Mouse (Mus musculus) neural tube, embryonic 15.5 days (tissue): Measurements from ENCODE around the gene Ambra1. TPM values are rescaled to one million over a fixed set of nuclear protein-coding genes. Genes with fewer than 3 reads are reported as not detected.

Experiments used
- ATAC-seq: fragments of 200-750 bp; cut with Nextera tagmentation; 2 replicates; pipeline ENCODE4 v1.8.0; 2017; ENCODE audit warnings: mild to moderate bottlenecking, moderate TSS enrichment, moderate library complexity; ENCODE audit not compliant: low FRiP score
- H3K27ac ChIP-seq: fragments of 300-500 bp; sonication (generic); replicated peaks from 2 replicates; pipeline ENCODE4 v1.5.1; 2015; ENCODE audit warnings: mild to moderate bottlenecking, inconsistent platforms
- H3K27me3 ChIP-seq: fragments of 300-500 bp; sonication (generic); replicated peaks from 2 replicates; pipeline ENCODE4 v1.6.1; 2015; ENCODE audit warnings: inconsistent platforms
- H3K36me3 ChIP-seq: fragments of 300-500 bp; sonication (generic); 2 replicates; pipeline ENCODE4 v1.6.1; 2015; ENCODE audit warnings: inconsistent platforms
- H3K4me1 ChIP-seq: fragments of 300-500 bp; sonication (generic); 2 replicates; pipeline ENCODE4 v1.6.1; 2015; ENCODE audit warnings: inconsistent platforms
- H3K4me2 ChIP-seq: fragments of 300-500 bp; sonication (generic); 2 replicates; pipeline ENCODE4 v1.6.1; 2015; ENCODE audit warnings: inconsistent platforms, mild to moderate bottlenecking, moderate library complexity
- H3K4me3 ChIP-seq: fragments of 300-500 bp; sonication (generic); replicated peaks from 2 replicates; pipeline ENCODE4 v1.5.1; 2015; ENCODE audit warnings: mild to moderate bottlenecking, inconsistent platforms
- H3K9ac ChIP-seq: fragments of 300-500 bp; sonication (generic); replicated peaks from 2 replicates; pipeline ENCODE4 v1.6.1; 2015; ENCODE audit warnings: mild to moderate bottlenecking, inconsistent platforms
- H3K9me3 ChIP-seq: fragments of 300-500 bp; sonication (generic); replicated peaks from 2 replicates; pipeline ENCODE4 v1.6.1; 2016; ENCODE audit warnings: inconsistent platforms
- WGBS: fragments of 180-500 bp; shearing (Covaris S2); methylation state at CpG from one replicate; pipeline ENCODE4 v1.1.7; 2015; ENCODE audit warnings: mixed read lengths; 5-methylcytosine and 5-hydroxymethylcytosine counted together
- polyA plus RNA-seq: library from polyadenylated mRNA; unstranded; fragments of >200 nt; fragmentation: Nextera tagmentation; extraction: Ambion mirVana; gene quantifications from 2 replicates; pipeline ENCODE4 v1.2.1, GENCODE M21; 2015

Gene Ambra1
- polyA plus RNA-seq, 1 experiment from 2014 or later, result 22.0 TPM

DNA sequence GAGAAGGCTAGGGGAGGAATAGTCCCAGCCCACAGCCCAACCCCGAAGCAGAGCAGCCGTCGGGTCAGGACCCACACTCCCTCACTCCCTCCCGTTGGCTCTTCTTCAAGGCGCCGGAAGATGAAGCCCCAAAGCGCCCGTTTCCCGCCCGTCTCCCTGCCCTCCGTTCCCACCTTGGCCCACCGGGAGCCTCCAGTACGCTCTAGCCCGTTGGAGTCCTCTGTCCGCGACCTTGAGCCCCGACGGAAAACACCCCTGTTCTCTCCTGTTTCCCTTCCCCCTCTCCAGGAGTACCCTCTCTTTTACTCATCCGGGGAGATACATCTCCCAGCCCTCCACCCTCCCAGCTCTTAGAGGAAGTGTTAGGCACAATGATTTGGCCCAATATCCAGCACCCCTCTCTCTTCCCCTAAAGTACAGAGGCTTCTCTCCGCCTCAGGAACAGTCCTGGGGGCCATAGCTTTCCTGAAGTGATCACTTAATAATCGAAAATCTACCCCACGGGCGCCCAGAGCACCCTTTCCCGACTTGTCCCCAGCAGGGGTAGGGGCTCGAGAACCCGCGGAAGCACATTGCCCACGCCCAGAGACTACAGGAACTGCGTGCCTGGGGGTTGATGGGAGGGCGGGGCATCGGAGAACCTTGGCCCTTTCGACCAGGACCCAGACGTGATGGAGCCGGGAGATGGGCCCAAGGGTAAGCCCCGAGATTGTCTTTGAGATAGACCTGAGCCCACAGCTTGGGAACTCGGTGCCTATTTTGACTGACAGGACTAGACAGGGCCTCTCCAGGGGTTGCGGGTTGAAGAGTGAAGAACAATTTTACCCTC is 192.9 kb downstream of the Ambra1 start:
- H3K4me3 ChIP-seq, result peak overlapping the region; percentile 69
- WGBS, result 3% methylated on average over 37 of the region's 37 CpGs
- H3K4me1 ChIP-seq, result peaks cover 32% of the 10 kb centered on the region
- H3K9me3 ChIP-seq, result no peaks in the 10 kb centered on the region
- peak overlapping the region; percentile 93 for H3K4me2 ChIP-seq
- peak overlapping the region; percentile 55 for H3K9ac ChIP-seq
- H3K36me3 ChIP-seq, result peaks cover 16% of the 10 kb centered on the region
- H3K27ac ChIP-seq, result no peak overlapping the region
- ATAC-seq, result peak; percentile 4; the same call in 1 of the 2 replicates
- H3K27me3 ChIP-seq, result peaks cover 53% of the 10 kb centered on the region

DNA sequence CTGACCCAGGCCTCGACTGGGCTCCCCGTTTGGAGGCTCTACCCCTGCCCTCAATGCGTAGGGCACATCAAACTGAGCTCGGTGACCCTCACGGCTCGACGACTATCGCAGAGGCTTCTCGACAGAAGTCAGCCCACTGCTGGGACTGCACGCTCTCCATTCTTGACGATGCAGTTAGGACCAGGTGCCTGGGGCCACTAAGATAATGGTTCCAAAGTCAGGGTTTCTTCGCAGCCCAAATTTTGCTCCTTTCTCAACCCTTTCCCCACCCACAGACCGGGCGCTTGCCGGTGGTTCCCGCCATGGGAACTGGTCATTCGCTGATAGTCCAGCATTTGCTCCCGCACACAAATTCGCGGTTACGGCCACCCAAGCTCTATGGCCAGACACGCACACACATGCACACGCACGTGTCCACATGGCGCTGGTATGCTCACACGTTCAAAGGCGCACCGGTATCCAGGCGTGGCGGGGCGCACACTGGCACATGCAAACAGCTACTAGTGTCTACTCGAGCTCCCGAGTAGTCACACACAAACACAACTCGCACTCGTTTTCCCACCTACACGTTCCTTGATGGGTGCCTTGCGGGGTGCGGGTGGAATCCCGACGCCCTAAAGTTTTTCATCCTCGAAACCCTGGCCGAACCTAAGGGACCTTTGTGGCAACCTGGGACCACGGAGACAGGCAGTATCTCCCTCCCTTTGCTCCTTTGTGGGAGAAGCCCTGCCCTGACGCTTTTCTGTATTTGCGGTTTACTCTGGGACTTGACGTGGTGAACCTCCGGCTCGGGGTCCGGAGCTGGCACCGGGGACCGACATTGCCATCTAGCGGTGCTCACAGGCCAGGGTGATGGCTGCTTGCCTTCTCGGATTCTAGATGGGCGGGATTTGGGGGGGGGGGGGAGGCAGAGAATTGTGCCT is 193.7 kb downstream of the Ambra1 start:
- Histone ChIP-seq H3K9ac (peak overlapping the region; percentile 12; the same call in 1 of the 2 replicates), H3K27ac (no peak overlapping the region), H3K4me3 (peak overlapping the region; percentile 69), H3K4me2 (peak overlapping the region; percentile 93), H3K9me3 (no peaks in the 10 kb centered on the region), H3K27me3 (peaks cover 53% of the 10 kb centered on the region), H3K36me3 (peaks cover 7% of the 10 kb centered on the region), H3K4me1 (peaks cover 32% of the 10 kb centered on the region)
- ATAC-seq, result peak; percentile 17; the same call in 1 of the 2 replicates
- WGBS, result 3% methylated on average over 54 of the region's 54 CpGs

GRCm38 (mm10) chr2:91924726-91925125 is 194.8 kb downstream of the Ambra1 start:
- no peak overlapping the region for H3K27ac ChIP-seq
- H3K36me3 ChIP-seq, result no peaks in the 10 kb centered on the region
- no peak overlapping the region for H3K4me2 ChIP-seq
- peaks cover 49% of the 10 kb centered on the region for H3K27me3 ChIP-seq
- WGBS, result 57% methylated on average over 1 of the region's 1 CpGs
- no peak overlapping the region for H3K4me3 ChIP-seq
- ATAC-seq, result no peak
- H3K9ac ChIP-seq, result no peak overlapping the region
- H3K4me1 ChIP-seq, result peaks cover 37% of the 10 kb centered on the region
- no peaks in the 10 kb centered on the region for H3K9me3 ChIP-seq

- Histone ChIP-seq H3K9me3 (no peaks in the 10 kb centered on the region), H3K4me3 (no peak overlapping the region), H3K27me3 (peaks cover 42% of the 10 kb centered on the region), H3K9ac (no peak overlapping the region), H3K27ac (no peak overlapping the region), H3K4me2 (no peak overlapping the region), H3K36me3 (no peaks in the 10 kb centered on the region), H3K4me1 (peaks cover 44% of the 10 kb centered on the region)
- ATAC-seq, result no peak
- 87% methylated on average over 15 of the region's 15 CpGs for WGBS
Measured at GRCm38 (mm10) chr2:91925442-91925841, 195.5 kb downstream of the Ambra1 start.

DNA sequence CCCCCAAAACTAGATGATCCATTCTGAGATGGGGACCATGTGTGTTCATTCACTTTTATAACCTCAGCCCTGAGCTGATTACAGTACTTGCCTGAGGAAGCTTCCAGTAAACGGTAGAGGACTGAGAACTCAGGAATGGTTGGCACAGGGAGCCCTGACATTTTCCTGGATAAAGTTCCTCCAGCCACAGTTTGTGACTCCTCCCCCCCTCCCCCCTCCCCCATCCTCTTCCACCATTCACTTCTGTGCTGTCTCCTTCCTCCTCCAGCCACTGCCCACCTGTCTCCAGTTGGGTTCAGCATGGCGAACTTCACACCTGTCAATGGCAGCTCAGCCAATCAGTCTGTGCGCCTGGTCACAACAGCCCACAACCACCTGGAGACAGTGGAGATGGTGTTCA is 197.0 kb downstream of the Ambra1 start, which contains the start of gene Chrm4:
TSS of gene Chrm4 (plus strand) at position 301 of the 400 bp plus-strand sequence.
- 93% methylated on average over 3 of the region's 3 CpGs for WGBS
- H3K9me3 ChIP-seq, result no peaks in the 10 kb centered on the region
- H3K4me2 ChIP-seq, result peak within 1 kb of the TSS; percentile 31
- H3K4me3 ChIP-seq, result no peak within 1 kb of the TSS
- no peak within 1 kb of the TSS for H3K27ac ChIP-seq
- peaks cover 29% of the 10 kb centered on the region for H3K27me3 ChIP-seq
- peaks cover 46% of the 10 kb centered on the region for H3K4me1 ChIP-seq
- no peak for ATAC-seq
- no peak within 1 kb of the TSS for H3K9ac ChIP-seq
- no peaks in the 10 kb centered on the region for H3K36me3 ChIP-seq

DNA sequence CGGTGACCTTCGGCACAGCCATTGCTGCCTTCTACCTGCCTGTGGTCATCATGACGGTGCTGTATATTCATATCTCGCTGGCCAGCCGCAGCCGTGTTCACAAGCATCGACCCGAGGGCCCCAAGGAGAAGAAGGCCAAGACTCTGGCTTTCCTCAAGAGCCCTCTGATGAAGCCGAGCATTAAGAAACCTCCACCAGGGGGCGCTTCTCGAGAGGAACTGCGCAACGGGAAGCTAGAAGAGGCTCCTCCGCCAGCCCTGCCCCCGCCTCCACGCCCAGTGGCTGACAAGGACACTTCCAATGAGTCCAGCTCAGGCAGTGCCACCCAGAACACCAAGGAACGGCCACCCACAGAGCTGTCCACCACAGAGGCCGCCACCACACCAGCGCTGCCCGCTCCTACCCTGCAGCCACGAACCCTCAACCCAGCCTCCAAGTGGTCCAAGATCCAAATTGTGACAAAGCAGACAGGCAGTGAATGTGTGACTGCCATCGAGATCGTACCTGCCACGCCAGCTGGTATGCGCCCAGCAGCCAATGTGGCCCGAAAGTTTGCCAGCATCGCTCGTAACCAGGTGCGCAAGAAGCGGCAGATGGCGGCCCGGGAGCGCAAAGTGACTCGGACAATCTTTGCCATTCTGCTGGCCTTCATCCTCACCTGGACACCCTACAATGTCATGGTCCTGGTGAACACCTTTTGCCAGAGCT is 198.0 kb downstream of the Ambra1 start:
- Histone ChIP-seq H3K36me3 (no peaks in the 10 kb centered on the region), H3K27ac (no peak overlapping the region), H3K9me3 (no peaks in the 10 kb centered on the region), H3K4me2 (peak overlapping the region; percentile 31), H3K27me3 (peaks cover 18% of the 10 kb centered on the region), H3K4me1 (peaks cover 46% of the 10 kb centered on the region), H3K9ac (no peak overlapping the region), H3K4me3 (no peak overlapping the region)
- 45% methylated on average over 34 of the region's 34 CpGs for WGBS
- no peak for ATAC-seq

DNA sequence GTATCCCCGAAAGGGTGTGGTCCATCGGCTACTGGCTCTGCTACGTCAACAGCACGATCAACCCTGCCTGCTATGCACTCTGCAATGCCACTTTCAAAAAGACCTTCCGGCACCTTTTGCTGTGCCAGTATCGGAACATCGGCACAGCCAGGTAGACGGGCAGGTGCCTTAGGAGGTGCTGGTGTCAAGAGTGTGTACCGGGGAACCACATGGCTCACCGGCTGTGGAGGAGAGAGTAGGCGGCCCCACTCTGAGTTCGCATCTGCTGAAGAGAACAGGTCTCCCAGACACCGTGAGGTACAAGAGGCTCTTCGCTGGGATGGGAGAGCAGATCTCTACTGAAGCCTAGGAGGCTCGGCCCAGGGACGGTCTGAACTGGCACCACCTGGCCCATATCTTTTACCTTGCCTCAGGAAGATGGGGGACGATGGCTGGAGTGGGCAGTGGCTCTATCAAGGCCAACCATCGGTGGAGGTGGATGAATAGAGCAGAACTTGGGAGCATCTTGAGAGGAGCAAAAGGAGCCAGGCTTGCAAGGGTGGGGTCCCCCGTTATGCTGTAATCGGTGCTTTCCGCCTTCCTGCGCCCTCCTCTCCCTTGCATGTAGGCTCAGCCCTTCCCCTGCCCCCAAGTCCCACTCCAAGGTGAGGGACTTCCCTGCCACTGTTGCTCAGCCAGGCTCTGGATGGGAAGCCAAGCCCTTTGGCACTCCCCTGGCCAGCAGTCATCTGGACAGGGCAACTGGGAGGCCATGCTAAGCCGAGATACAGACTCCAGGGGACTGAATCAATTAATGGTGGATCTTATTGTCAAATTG is 198.8 kb downstream of the Ambra1 start:
- Histone ChIP-seq H3K27ac (no peak overlapping the region), H3K27me3 (peaks cover 11% of the 10 kb centered on the region), H3K36me3 (no peaks in the 10 kb centered on the region), H3K9me3 (no peaks in the 10 kb centered on the region), H3K9ac (no peak overlapping the region), H3K4me3 (no peak overlapping the region), H3K4me1 (peaks cover 43% of the 10 kb centered on the region), H3K4me2 (no peak overlapping the region)
- no peak for ATAC-seq
- WGBS, result 71% methylated on average over 23 of the region's 23 CpGs

GRCm38 (mm10) chr2:91929455-91929854 is 199.5 kb downstream of the Ambra1 start:
- peaks cover 40% of the 10 kb centered on the region for H3K4me1 ChIP-seq
- 60% methylated on average over 3 of the region's 3 CpGs for WGBS
- H3K36me3 ChIP-seq, result no peaks in the 10 kb centered on the region; the same call in 1 of the 2 replicates
- no peaks in the 10 kb centered on the region for H3K9me3 ChIP-seq
- 0 out of 2 replicates have a peak overlapping the region, but pooled peaks have one; percentile 37 for H3K9ac ChIP-seq
- H3K4me2 ChIP-seq, result peak overlapping the region; percentile 81
- no peak overlapping the region for H3K27ac ChIP-seq
- H3K4me3 ChIP-seq, result no peak overlapping the region
- H3K27me3 ChIP-seq, result peaks cover 6% of the 10 kb centered on the region; the same call in 1 of the 2 replicates
- ATAC-seq, result no peak

DNA sequence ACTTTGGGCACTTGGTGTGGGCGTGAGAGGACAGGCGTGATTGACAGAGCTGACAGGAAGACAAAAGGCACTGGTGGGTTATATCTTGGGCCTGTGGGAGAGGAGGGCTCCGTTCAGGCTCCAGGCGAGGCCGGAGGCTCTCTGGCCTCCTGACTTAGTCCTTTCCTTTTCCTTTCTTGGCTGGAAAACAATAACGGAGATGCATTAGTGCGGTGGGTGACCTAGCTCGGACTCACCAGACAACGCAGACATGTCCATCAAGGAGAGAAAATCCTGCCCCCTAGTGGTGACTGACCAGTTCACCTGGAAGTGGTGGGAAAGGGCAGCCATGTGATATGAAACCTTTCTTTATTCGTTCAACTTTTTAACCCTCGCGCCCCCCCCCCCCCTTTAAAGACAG is 200.0 kb downstream of the Ambra1 start:
- Histone ChIP-seq H3K9me3 (no peaks in the 10 kb centered on the region), H3K4me2 (peak overlapping the region; percentile 81), H3K9ac (peak overlapping the region; percentile 37; the same call in 1 of the 2 replicates), H3K4me1 (peaks cover 40% of the 10 kb centered on the region), H3K36me3 (no peaks in the 10 kb centered on the region; the same call in 1 of the 2 replicates), H3K4me3 (peak overlapping the region; percentile 54), H3K27me3 (peaks cover 5% of the 10 kb centered on the region; the same call in 1 of the 2 replicates), H3K27ac (no peak overlapping the region)
- 10% methylated on average over 12 of the region's 12 CpGs for WGBS
- no peak for ATAC-seq

DNA sequence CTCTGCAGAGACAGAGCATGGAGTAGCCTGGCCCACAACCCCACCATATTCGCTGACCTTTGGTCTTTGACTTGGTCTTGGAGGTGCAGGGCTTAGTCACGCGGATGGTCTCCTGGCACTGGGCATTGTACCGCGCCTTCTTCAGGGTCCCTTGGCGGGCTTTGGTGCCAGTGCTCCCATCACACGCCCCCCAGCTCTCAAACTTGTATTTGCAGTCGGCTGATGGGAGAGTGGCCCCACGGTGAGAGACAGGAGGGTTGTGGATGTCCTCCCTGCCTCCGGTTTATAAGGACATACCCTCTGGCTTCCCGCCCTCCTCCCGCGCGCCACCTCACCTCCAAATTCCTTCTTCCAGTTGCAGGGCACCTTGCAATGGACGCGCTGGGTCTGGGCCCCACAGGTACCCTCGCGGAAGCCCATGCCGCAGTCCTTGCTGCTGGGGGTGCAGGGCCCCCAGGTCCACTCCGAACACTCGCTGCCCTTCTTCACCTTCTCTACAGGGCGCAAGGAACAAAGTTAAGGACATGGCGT is 200.9 kb downstream of the Ambra1 start:
- no peak for ATAC-seq
- WGBS, result 5% methylated on average over 23 of the region's 23 CpGs
- peak overlapping the region; percentile 81 for H3K27ac ChIP-seq
- peak overlapping the region; percentile 54 for H3K4me3 ChIP-seq
- H3K4me2 ChIP-seq, result peak overlapping the region; percentile 81
- no peaks in the 10 kb centered on the region for H3K9me3 ChIP-seq
- H3K36me3 ChIP-seq, result peaks cover 1% of the 10 kb centered on the region; the same call in 1 of the 2 replicates
- H3K27me3 ChIP-seq, result peaks cover 5% of the 10 kb centered on the region; the same call in 1 of the 2 replicates
- H3K4me1 ChIP-seq, result peaks cover 40% of the 10 kb centered on the region
- H3K9ac ChIP-seq, result peak overlapping the region; percentile 62
